Mouse (Mus musculus) stomach, postnatal 0 days (tissue): ENCODE data around the gene Ppm1f.

Source experiments
- CTCF ChIP-seq: IDR thresholded peaks from 2 replicates; pipeline ENCODE4 v1.5.1; 2016; ENCODE audit warnings: antibody characterized with exemption, low read depth, mild to moderate bottlenecking, moderate library complexity
- EP300 ChIP-seq: optimal IDR thresholded peaks from 2 replicates; pipeline ENCODE3; 2016; ENCODE audit warnings: antibody characterized with exemption

DNA sequence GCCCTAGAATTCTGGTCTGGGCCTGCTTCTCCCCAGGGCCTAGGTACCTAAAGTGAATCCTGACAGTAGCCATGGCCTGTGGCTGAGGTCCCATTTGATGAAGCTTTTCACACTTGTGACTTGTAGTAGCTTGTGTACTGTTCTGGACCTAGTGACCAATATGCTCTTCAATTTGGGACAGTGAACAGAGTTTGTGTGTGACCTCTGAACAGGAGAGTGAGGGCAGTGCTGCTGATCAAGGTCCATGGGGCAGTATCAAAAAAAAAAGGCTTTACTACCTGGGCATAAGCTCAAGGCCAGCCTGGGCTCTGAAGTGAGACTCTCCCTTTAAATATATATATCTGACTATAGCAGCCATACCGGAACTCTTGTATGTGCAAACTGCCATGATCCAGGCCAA is 7.9 kb upstream of the Ppm1f start:
- TF ChIP-seq CTCF (no peak), EP300 (no peak)
